ENCODE assay signal across 17 mouse cellular contexts in the genomic region with DNA sequence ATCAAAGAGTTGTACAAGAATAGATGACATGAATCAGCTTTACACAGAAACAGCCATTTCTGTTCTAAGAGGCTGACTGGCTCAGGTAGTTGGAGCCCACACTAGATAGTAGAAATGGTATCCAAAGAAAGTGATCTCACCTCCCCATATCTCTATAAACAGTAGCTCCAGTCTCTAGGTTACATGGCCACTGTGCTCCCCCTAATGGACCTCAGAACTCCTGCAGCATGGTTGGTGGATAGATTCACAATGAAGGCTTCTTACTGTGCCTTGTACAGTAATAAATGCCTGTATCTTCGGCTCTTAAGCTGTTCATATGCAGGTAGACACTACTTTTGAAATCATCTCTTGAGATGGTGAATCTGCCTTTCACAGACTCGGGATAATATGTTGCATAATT.
"Had no signal": no experiment of that assay in that cellular context is flagged by ENCODE, and none has a peak within 500 bp of the region (broad histone marks: within the 10 kb centered on the region; RNA-seq: fewer than 3 reads in every experiment).

No protein-coding gene starts in this region.

- H3K4me1 ChIP-seq: limb, embryonic 12.5 days; limb, embryonic 15.5 days; megakaryocyte, embryonic 14.5 days; stomach, embryonic 15.5 days had no signal

- H3K36me3 ChIP-seq: limb, embryonic 12.5 days; limb, embryonic 15.5 days; stomach, embryonic 15.5 days had no signal

- DNase-seq: kidney, postnatal 10 days; kidney, postnatal 36 days; left cerebral cortex, postnatal 4 days; liver, postnatal 0 days; lung, embryonic 14.5 days; midbrain, embryonic 14.5 days; right cerebral cortex, adult 18-20 months; right cerebral cortex, postnatal 14 days; right cerebral cortex, postnatal 4 days; thymus, postnatal 4 days had no signal

- H3K9ac ChIP-seq: limb, embryonic 12.5 days; limb, embryonic 15.5 days; liver, embryonic 14.5 days; liver, postnatal 0 days; lung, embryonic 14.5 days; stomach, embryonic 15.5 days had no signal

- H3K4me3 ChIP-seq: limb, embryonic 12.5 days; limb, embryonic 15.5 days; megakaryocyte, embryonic 14.5 days; stomach, embryonic 15.5 days had no signal

- ATAC-seq: liver, postnatal 0 days; lung, postnatal 0 days had no signal

- H3K27ac ChIP-seq: limb, embryonic 12.5 days; limb, embryonic 15.5 days; liver, embryonic 14.5 days; macrophage; stomach, embryonic 15.5 days had no signal

- H3K9me3 ChIP-seq: limb, embryonic 15.5 days; megakaryocyte, embryonic 14.5 days; stomach, embryonic 15.5 days had no signal

- H3K27me3 ChIP-seq: limb, embryonic 12.5 days; limb, embryonic 15.5 days; megakaryocyte, embryonic 14.5 days; stomach, embryonic 15.5 days had no signal
